Mouse (Mus musculus): ENCODE results near the gene Vmn1r47. TPM values are rescaled to one million over a fixed set of nuclear protein-coding genes. Genes with fewer than 3 reads are reported as not detected.

Gene Vmn1r47
- polyA plus RNA-seq (2012; rRNA removed; ENCODE audit: low replicate concordance) = not detected in 2 replicates

GRCm38 (mm10) chr6:90015847-90016246 is at the start of gene Vmn1r47:
Gene Vmn1r47 (plus strand): TSS chr6:90016147.

GRCm38 (mm10) chr6:89969013-89969412 is 46.9 kb upstream of the Vmn1r47 start, which contains the start of gene Vmn1r46:
Gene Vmn1r46 (plus strand): TSS chr6:89969313.

GRCm38 (mm10) chr6:90036741-90037140 is 20.8 kb downstream of the Vmn1r47 start, which contains the start of gene Vmn1r48:
Gene Vmn1r48 (minus strand): TSS chr6:90036841.

Other genes with a start within 250 kb of the Vmn1r47 start
- gene Vmn1r42, start 139.7 kb upstream of the Vmn1r47 start, polyA plus RNA-seq (2012; rRNA removed; ENCODE audit: low replicate concordance) = not detected in 2 replicates
- not detected in 2 replicates for gene Vmn1r43, start 139.7 kb upstream of the Vmn1r47 start, polyA plus RNA-seq (2012; rRNA removed; ENCODE audit: low replicate concordance)
- gene Vmn1r44, start 132.5 kb upstream of the Vmn1r47 start, polyA plus RNA-seq (2012; rRNA removed; ENCODE audit: low replicate concordance) = not detected in 2 replicates
- gene Vmn1r45, start 75.5 kb upstream of the Vmn1r47 start, polyA plus RNA-seq (2012; rRNA removed; ENCODE audit: low replicate concordance) = not detected in 2 replicates
- not detected in 2 replicates for gene Vmn1r46, start 46.8 kb upstream of the Vmn1r47 start, polyA plus RNA-seq (2012; rRNA removed; ENCODE audit: low replicate concordance)
- not detected in 2 replicates for gene Vmn1r48, start 20.7 kb downstream of the Vmn1r47 start, polyA plus RNA-seq (2012; rRNA removed; ENCODE audit: low replicate concordance)
- not detected in 2 replicates for gene Vmn1r49, start 62.4 kb downstream of the Vmn1r47 start, polyA plus RNA-seq (2012; rRNA removed; ENCODE audit: low replicate concordance)
- gene Vmn1r50, start 85.3 kb downstream of the Vmn1r47 start, polyA plus RNA-seq (2012; rRNA removed; ENCODE audit: low replicate concordance) = not detected in 2 replicates
- gene Vmn1r51, start 106.4 kb downstream of the Vmn1r47 start, polyA plus RNA-seq (2012; rRNA removed; ENCODE audit: low replicate concordance) = not detected in 2 replicates
- gene Vmn1r52, start 158.7 kb downstream of the Vmn1r47 start, polyA plus RNA-seq (2012; rRNA removed; ENCODE audit: low replicate concordance) = not detected in 2 replicates
- not detected in 2 replicates for gene V1ra8, start 186.6 kb downstream of the Vmn1r47 start, polyA plus RNA-seq (2012; rRNA removed; ENCODE audit: low replicate concordance)
- 0.10 and 0.60 TPM in 2 replicates for gene Vmn1r53, start 208.3 kb downstream of the Vmn1r47 start, polyA plus RNA-seq (2012; rRNA removed; ENCODE audit: low replicate concordance)
- not detected in 2 replicates for gene Vmn1r54, start 230.2 kb downstream of the Vmn1r47 start, polyA plus RNA-seq (2012; rRNA removed; ENCODE audit: low replicate concordance)

Data from subcutaneous adipose tissue, adult 2 months (tissue).